Mouse (Mus musculus) cerebral cortex, adult 2 months (tissue): Measurements from ENCODE around the gene Olfr285.

Experiments used
- WGBS: fragments of 180-500 bp; shearing (Covaris S2); methylation state at CpG from one replicate; pipeline ENCODE4 v1.1.7; 2018; 5-methylcytosine and 5-hydroxymethylcytosine counted together

The Olfr285 gene

DNA sequence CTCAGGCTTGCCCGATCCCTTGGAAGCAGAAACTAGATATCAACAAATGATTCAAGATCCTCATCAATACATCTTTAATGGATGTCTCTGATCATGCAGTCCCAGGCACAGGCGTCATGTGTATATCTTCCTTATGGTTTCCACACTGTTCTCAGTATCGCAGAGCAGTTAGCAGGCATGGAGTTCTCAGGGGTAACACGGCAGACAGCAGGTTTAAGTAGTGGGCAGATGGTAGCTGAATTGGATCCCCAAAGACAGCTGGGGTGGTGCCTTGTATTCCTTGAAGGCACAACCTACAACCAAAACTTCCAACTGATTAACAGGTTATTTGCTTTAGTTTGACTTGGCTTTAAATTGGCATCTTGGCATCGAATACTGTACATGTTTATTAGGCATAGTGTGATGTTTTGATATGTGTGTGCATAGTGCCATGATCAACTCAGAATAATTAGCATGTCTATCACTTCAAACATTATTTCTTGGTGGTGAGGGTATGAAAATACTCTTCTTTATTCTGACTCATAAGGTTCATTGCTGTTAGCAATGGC, at the start of gene Olfr285:
Olfr285 (minus strand) TSS at position 177 of the 548 bp plus-strand sequence.
- 78% methylated on average over 5 of the region's 5 CpGs for WGBS

DNA sequence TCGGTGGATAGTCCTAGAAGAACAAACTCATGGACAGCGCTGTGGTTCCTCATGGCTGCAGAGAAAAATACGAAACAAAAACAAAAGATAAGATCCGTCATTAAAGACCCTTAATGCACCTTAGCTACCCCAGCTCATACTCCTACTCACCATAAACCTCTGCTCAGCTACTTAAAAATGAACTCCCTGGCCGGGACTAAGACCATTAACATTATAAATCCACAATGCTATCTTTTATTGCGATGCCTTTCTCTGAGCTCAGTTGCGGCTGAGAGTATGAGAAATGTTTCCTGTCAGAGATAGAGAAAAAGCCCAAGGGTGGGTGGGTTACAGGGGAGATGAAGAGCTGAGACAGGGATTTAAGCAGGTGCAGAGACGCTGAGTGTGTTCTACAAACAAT, 23.7 kb upstream of the Olfr285 start, which contains the start of gene Olfr284:
Olfr284 (minus strand) TSS at position 101 of the 400 bp plus-strand sequence.
- WGBS = 91% methylated on average over 8 of the region's 8 CpGs

DNA sequence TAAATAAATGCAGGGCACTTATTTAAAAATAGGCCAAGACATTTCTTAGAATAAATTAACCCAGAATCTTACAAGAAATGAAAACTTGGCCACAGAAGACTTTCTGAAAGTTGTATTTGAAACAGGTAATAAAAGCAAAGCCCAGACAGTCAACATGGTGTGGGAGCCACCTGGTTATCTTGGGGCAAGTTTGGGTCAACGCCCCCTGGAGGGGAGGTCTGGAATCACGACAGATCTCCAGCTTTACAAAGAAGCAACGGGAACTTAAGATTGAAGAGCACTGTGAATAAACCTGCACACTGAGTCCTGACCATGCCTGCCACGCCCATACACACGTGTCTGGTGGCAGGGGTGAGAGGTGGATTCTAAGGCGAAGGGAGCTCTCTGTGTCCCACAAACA, 1.4 kb downstream of the Olfr285 start:
- WGBS = 53% methylated on average over 6 of the region's 6 CpGs

DNA sequence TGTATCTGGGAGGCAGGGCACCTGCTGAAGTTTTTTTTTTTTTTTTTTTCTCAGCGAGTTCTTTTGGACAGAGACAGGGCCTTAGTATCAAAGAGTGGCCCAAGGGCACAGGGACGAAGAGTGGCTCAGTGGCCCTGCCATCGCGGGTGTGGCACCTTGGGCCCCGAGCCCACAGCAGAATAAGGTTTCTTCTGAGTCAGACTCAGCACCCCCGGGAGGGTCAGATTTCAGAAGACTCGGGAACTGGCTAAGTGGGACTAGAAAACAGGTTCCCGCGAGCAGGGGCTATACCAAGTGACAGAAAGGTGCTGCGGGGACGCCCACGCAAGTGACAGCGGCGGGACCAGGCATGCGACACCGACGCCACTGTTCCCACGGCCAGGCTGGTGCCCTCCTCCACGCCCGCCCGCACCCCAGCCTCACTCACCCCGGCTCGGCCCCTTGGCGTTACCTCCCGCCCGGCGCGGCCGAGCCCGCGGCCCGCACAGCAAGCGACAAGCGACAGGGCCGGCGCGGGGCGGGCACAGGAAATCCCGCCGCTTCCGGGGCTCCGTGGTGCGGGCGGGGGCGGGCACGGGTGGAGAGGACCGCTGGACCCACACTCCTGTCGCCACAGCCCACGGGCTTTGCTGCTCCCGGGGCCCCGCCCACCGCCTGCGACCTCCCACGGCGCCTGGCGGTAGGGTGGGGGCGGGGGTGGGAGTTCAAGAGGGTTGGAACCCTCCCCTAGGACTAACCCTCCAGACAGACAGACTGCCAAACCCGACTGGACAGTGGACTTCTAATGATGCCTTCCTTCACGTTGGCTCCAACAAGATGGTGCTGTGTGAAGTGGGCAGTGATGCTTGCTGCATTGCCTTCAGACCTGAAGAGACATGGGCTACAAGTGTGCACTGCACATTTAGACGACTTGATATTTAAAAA, 21.3 kb downstream of the Olfr285 start, which contains the start of gene Zfp641:
Zfp641 (minus strand) TSS at position 534 of the 924 bp plus-strand sequence.
- 1% methylated on average over 60 of the region's 60 CpGs for WGBS

DNA sequence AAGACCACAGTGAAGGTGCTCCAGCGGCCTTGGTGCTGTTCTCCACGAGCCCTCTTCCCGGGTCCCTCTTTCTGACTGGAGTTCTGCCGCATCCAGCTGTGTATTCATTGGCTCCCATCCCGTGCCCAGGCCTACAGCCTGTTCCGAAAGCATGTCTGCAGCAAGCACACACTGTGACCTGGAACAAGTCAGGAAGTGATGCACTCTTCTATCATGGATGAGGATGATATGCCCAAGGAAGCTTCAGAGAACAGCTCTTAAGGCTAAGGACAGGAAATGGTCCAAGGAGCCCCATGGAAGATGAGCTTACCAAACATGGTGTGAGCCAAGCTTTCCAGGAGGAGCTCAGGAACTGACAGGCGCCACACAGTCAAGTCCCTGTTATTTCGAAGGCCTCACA, 23.5 kb downstream of the Olfr285 start:
- 90% methylated on average over 8 of the region's 8 CpGs for WGBS

DNA sequence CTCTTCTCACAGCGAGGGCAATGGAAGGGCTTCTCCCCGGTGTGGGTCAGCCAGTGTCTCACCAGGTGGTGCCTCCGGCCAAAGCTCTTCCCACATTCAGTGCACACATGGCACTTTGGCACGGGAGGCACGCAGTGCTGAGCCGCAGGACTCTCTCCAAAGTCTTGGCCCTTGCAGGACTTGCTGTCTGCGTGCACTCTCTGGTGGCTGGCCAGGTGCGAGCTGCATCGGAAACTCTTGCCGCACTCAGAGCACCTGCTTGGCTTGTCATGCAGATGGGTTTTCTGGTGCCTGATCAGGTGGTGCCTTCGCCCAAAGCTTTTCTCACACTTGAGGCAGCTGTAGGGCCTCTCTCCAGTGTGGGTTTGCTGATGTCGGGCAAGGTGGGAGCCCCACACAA, 28.6 kb downstream of the Olfr285 start:
- 79% methylated on average over 12 of the region's 12 CpGs for WGBS

DNA sequence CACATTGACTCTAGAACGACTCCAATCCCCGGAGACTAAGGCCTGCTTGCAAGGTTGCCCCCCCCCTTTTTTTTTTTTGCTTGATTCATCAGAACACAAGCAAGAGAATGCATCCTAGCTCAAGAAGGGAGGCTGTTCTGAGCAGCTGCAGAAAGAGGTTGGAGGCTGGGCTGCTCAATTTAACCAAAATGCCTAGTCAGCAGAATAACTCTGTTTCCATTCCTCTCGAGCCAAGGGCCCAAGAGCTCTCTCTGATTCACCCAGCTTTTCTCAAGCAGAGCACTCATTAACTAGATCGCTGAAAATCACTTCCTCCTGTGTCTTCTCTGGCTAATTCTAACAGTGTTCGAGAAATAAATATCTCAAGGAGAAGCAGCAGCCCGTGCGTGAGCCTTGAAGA, 30.7 kb downstream of the Olfr285 start:
- WGBS = 63% methylated on average over 7 of the region's 7 CpGs
